In the genomic region with DNA sequence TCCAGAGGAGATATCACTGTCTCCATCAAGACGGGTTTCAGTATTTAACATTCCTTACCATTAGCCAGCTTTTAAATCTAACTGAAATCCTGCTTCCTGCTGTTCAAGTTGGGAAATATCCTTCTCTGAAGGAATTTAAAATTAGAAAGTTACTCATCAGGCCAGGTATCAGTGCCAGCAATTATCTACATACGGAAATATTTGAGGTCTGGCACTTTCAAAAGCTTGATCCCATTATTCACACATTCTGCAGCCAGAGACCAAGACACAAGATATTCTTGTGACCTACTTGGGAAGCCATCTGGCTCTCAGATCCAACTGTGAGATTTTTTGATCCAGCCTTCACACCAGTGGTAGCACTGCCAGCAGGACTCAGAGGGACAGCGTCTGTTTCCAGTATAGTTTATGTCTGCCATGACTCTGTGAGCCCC, we compare ENCODE assay signal across 15 mouse cellular contexts.
DNase-seq lines count a peak whose midpoint lies in the region; ATAC-seq and TF ChIP-seq lines count a peak whose summit lies in the region.
"Had no signal": no experiment of that assay in that cellular context is flagged by ENCODE, and none has a peak within 500 bp of the region (broad histone marks: within the 10 kb centered on the region; RNA-seq: fewer than 3 reads in every experiment).

No protein-coding gene starts in this region.

- no peaks in the 10 kb centered on the region for H3K36me3 ChIP-seq in embryonic facial prominence, embryonic 14.5 days (ENCODE audit: control insufficient read depth, insufficient read depth, low read length)
- H3K36me3 ChIP-seq in embryonic facial prominence, embryonic 10.5 days (replicated peaks): no peaks in the 10 kb centered on the region
- H3K36me3 ChIP-seq in hindbrain, postnatal 0 days (ENCODE audit: insufficient read depth, low read length): no peaks in the 10 kb centered on the region
- no peaks in the 10 kb centered on the region for H3K36me3 ChIP-seq in hindbrain, embryonic 10.5 days
- H3K36me3 ChIP-seq: hindbrain, embryonic 15.5 days; liver, embryonic 12.5 days; neural tube, embryonic 13.5 days had no signal

- ATAC-seq in embryonic facial prominence, embryonic 14.5 days (ENCODE audit: low read depth): no peak
- no peak for ATAC-seq in hindbrain, postnatal 0 days
- peak; percentile 92 for ATAC-seq in Patski
- ATAC-seq: liver, embryonic 12.5 days had no signal

- H3K27ac ChIP-seq in embryonic facial prominence, embryonic 14.5 days (replicated peaks; ENCODE audit: low read depth, low read length): no peak overlapping the region
- H3K27ac ChIP-seq in embryonic facial prominence, embryonic 10.5 days (replicated peaks): no peak overlapping the region
- H3K27ac ChIP-seq in hindbrain, postnatal 0 days: no peak overlapping the region
- no peak overlapping the region for H3K27ac ChIP-seq in hindbrain, embryonic 10.5 days
- H3K27ac ChIP-seq: hindbrain, embryonic 15.5 days; kidney, postnatal 0 days; liver, embryonic 12.5 days; neural tube, embryonic 13.5 days had no signal

- in situ Hi-C loops in Patski (cut with MboI; ENCODE audit: low pct_unique_long_range_greater_than_20kb): loop anchor here (10.0 to 25.0 kb wide), 3 partner anchors 181 to 713 kb away; no protein-coding TSS in a partner anchor

- H3K27me3 ChIP-seq in embryonic facial prominence, embryonic 14.5 days (replicated peaks; ENCODE audit: control insufficient read depth, insufficient read depth, low read length): no peaks in the 10 kb centered on the region
- H3K27me3 ChIP-seq in embryonic facial prominence, embryonic 10.5 days (replicated peaks; ENCODE audit: low read depth, poor library complexity, severe bottlenecking): no peaks in the 10 kb centered on the region
- H3K27me3 ChIP-seq in hindbrain, postnatal 0 days (ENCODE audit: insufficient read depth, low read length): no peaks in the 10 kb centered on the region
- no peaks in the 10 kb centered on the region for H3K27me3 ChIP-seq in hindbrain, embryonic 10.5 days (ENCODE audit: insufficient read depth, poor library complexity, severe bottlenecking)
- H3K27me3 ChIP-seq in Patski: no peaks in the 10 kb centered on the region
- H3K27me3 ChIP-seq: hindbrain, embryonic 15.5 days; liver, embryonic 12.5 days; neural tube, embryonic 13.5 days had no signal

- TF ChIP-seq CTCF in hindbrain, postnatal 0 days (IDR thresholded peaks at IDR 0.05; ENCODE audit: low read depth): no peak
- peak; percentile 34 for TF ChIP-seq CTCF in Patski (IDR thresholded peaks at IDR 0.05)

- H3K4me1 ChIP-seq in embryonic facial prominence, embryonic 14.5 days (ENCODE audit: control insufficient read depth, insufficient read depth, low read length): no peaks in the 10 kb centered on the region
- no peaks in the 10 kb centered on the region for H3K4me1 ChIP-seq in embryonic facial prominence, embryonic 10.5 days
- no peaks in the 10 kb centered on the region for H3K4me1 ChIP-seq in hindbrain, postnatal 0 days (ENCODE audit: insufficient read depth, low read length)
- no peaks in the 10 kb centered on the region for H3K4me1 ChIP-seq in hindbrain, embryonic 10.5 days (replicated peaks)
- H3K4me1 ChIP-seq: hindbrain, embryonic 15.5 days; liver, embryonic 12.5 days; neural tube, embryonic 13.5 days had no signal

- CTCF ChIA-PET in Patski (lab: Charles Lee): interaction anchor here (1.4 kb wide), 1 partner anchor 719 kb away, joined by 5 read pairs; no protein-coding TSS in a partner anchor

- POLR2A ChIA-PET in Patski (lab: Charles Lee): interaction anchor here (0.5 to 0.6 kb wide), 2 partner anchors 223 to 342 kb away, joined by 3 read pairs; no protein-coding TSS in a partner anchor

- WGBS in embryonic facial prominence, embryonic 14.5 days: 49% methylated on average over 3 of the region's 3 CpGs
- WGBS in embryonic facial prominence, embryonic 10.5 days: 85% methylated on average over 3 of the region's 3 CpGs
- WGBS in hindbrain, postnatal 0 days: 63% methylated on average over 3 of the region's 3 CpGs
- 78% methylated on average over 3 of the region's 3 CpGs for WGBS in hindbrain, embryonic 10.5 days

- peak; percentile 40 for DNase-seq in embryonic facial prominence, embryonic 14.5 days (ENCODE audit: low spot score)
- no peak for DNase-seq in embryonic facial prominence, embryonic 10.5 days (ENCODE audit: low spot score)
- peak; percentile 50 for DNase-seq in hindbrain, postnatal 0 days (ENCODE audit: low spot score)
- DNase-seq in hindbrain, embryonic 10.5 days (ENCODE audit: low spot score): no peak
- DNase-seq in Patski (ENCODE audit: low read depth, low spot score): peak; percentile 89
- peak; percentile 46 to 62 for DNase-seq in cerebellum, postnatal 25 days
- no peak for DNase-seq in thymus, postnatal 4 days
- DNase-seq in kidney, adult 11 months: no peak
- DNase-seq: adrenal gland, adult 2 months; layer of hippocampus, postnatal 36 days; right cerebral cortex, postnatal 4 days had no signal

- H3K4me2 ChIP-seq in embryonic facial prominence, embryonic 14.5 days (ENCODE audit: low read depth, low read length): no peak overlapping the region
- no peak overlapping the region for H3K4me2 ChIP-seq in hindbrain, postnatal 0 days (ENCODE audit: low read depth, low read length)
- H3K4me2 ChIP-seq: hindbrain, embryonic 15.5 days; liver, embryonic 12.5 days; neural tube, embryonic 13.5 days had no signal

- H3K9me3 ChIP-seq in embryonic facial prominence, embryonic 14.5 days (ENCODE audit: control insufficient read depth, low read length): no peaks in the 10 kb centered on the region
- no peaks in the 10 kb centered on the region for H3K9me3 ChIP-seq in embryonic facial prominence, embryonic 10.5 days
- no peaks in the 10 kb centered on the region for H3K9me3 ChIP-seq in hindbrain, postnatal 0 days (ENCODE audit: low read length)
- no peaks in the 10 kb centered on the region for H3K9me3 ChIP-seq in hindbrain, embryonic 10.5 days
- H3K9me3 ChIP-seq: hindbrain, embryonic 15.5 days; liver, embryonic 12.5 days; neural tube, embryonic 13.5 days had no signal

- H3K9ac ChIP-seq in embryonic facial prominence, embryonic 14.5 days (ENCODE audit: low read depth, low read length): no peak overlapping the region
- no peak overlapping the region for H3K9ac ChIP-seq in hindbrain, postnatal 0 days (replicated peaks; ENCODE audit: low read length)
- H3K9ac ChIP-seq: hindbrain, embryonic 15.5 days; liver, embryonic 12.5 days; neural tube, embryonic 13.5 days had no signal

- no peak overlapping the region for H3K4me3 ChIP-seq in embryonic facial prominence, embryonic 14.5 days (ENCODE audit: low read depth, low read length)
- no peak overlapping the region for H3K4me3 ChIP-seq in embryonic facial prominence, embryonic 10.5 days
- H3K4me3 ChIP-seq in hindbrain, postnatal 0 days (ENCODE audit: low read length): no peak overlapping the region
- no peak overlapping the region for H3K4me3 ChIP-seq in hindbrain, embryonic 10.5 days
- H3K4me3 ChIP-seq: hindbrain, embryonic 15.5 days; liver, embryonic 12.5 days; neural tube, embryonic 13.5 days had no signal

Comparison
In these comparisons a context has a peak if more than half of its experiments do, and no peak if none do; other contexts are left out.
1. DNase-seq: peak in embryonic facial prominence, embryonic 14.5 days (single experiment), hindbrain, postnatal 0 days (single experiment), Patski (single experiment) and cerebellum, postnatal 25 days (2 of 2); none in embryonic facial prominence, embryonic 10.5 days (single experiment), hindbrain, embryonic 10.5 days (single experiment), thymus, postnatal 4 days (single experiment) and kidney, adult 11 months (single experiment).